Mouse (Mus musculus) heart, adult 2 months (tissue): ENCODE results near the gene Scarf2. TPM values are rescaled to one million over a fixed set of nuclear protein-coding genes. Genes with fewer than 3 reads are reported as not detected.

Source experiments
- DNase-seq, 2 experiments: peaks; one replicate each; pipeline ENCODE4 v3.0.0; 2021
- H3K27ac ChIP-seq: fragments of 200-600 bp; 2 replicates; pipeline ENCODE4 v1.8.1; 2022
- H3K27me3 ChIP-seq: fragments of 200-500 bp; 2 replicates; pipeline ENCODE4 v1.6.1; 2012; ENCODE audit warnings: mild to moderate bottlenecking, low read length, inconsistent platforms, mixed read lengths; ENCODE audit not compliant: control insufficient read depth, insufficient read depth
- H3K36me3 ChIP-seq: fragments of 200-500 bp; 2 replicates; pipeline ENCODE4 v1.6.1; 2012; ENCODE audit warnings: low read length, inconsistent platforms; ENCODE audit not compliant: control insufficient read depth, insufficient read depth
- H3K4me1 ChIP-seq: fragments of 200-500 bp; 2 replicates; pipeline ENCODE4 v1.6.1; 2011; ENCODE audit warnings: low read length; ENCODE audit not compliant: control insufficient read depth, insufficient read depth
- H3K4me3 ChIP-seq: fragments of 200-600 bp; 2 replicates; pipeline ENCODE4 v1.8.1; 2022
- H3K79me2 ChIP-seq: fragments of 200-500 bp; replicated peaks from 2 replicates; pipeline ENCODE4 v1.6.1; 2012; ENCODE audit warnings: mild to moderate bottlenecking, inconsistent platforms, low read length, moderate library complexity, mixed read lengths; ENCODE audit not compliant: control insufficient read depth, insufficient read depth
- H3K9ac ChIP-seq: fragments of 200-500 bp; 2 replicates; pipeline ENCODE4 v1.6.1; 2012; ENCODE audit warnings: low read depth, mild to moderate bottlenecking, control low read depth, inconsistent platforms, low read length, mixed read lengths
- CTCF ChIP-seq: fragments of 200-600 bp; IDR thresholded peaks from 2 replicates; pipeline ENCODE4 v1.8.1; 2022; ENCODE audit warnings: antibody characterized with exemption, mild to moderate bottlenecking, moderate library complexity
- EP300 ChIP-seq: fragments of 200-500 bp; IDR thresholded peaks from 2 replicates; pipeline ENCODE4 v1.6.1; 2011; ENCODE audit warnings: low read depth, low read length, control low read depth; ENCODE audit not compliant: insufficient read depth
- POLR2A ChIP-seq: fragments of 200-500 bp; IDR thresholded peaks from 2 replicates; pipeline ENCODE4 v1.6.1; 2011; ENCODE audit warnings: mild to moderate bottlenecking, low read depth, low read length, control low read depth; ENCODE audit not compliant: insufficient read depth
- WGBS: fragments of 180-500 bp; shearing (Covaris S2); methylation state at CpG from one replicate; pipeline ENCODE4 v1.1.7; 2018; 5-methylcytosine and 5-hydroxymethylcytosine counted together
- intact Hi-C: fragments of 180-260 bp; cut with DNase I; formaldehyde crosslinking; loops from one replicate; pipeline ENCODE4 v1.15.1; 2025
- polyA plus RNA-seq: library from polyadenylated mRNA; depleted of rRNA; stranded (reverse); fragments of >200 nt; gene quantifications from 2 replicates; pipeline ENCODE4 v1.2.3, GENCODE M21; 2012
- total RNA-seq, 2 experiments: library from RNA; stranded (reverse); gene quantifications; 2 replicates each; pipeline ENCODE4 v1.2.3; 2021

The Scarf2 gene
- total and polyA plus RNA-seq, 3 experiments: 4.1 to 13.4 (median 5.2) TPM

DNA sequence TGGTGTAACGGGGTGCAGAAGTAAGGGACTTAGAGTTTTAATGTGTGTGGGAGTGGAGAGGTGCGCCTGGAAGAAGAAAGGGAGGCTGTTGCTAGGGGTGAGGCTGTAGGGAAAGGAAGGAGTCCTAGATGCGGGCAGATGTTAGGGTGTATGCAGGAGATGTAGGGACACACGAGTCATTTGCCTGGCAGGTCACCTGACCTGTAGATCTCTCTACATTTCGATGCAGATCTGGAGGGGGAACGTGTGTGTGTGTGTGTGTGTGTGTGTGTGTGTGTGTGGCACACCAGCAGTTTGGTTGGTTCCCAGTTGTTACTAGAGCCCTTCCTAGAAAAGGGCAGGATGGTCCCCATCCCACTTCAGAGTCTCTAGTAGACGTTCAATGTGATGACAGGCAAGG is 7.9 kb downstream of the Scarf2 start:
- DNase-seq: no peak
- H3K79me2 ChIP-seq: no peaks in the 10 kb centered on the region
- peaks cover 14% of the 10 kb centered on the region for H3K27me3 ChIP-seq
- no peaks in the 10 kb centered on the region for H3K36me3 ChIP-seq
- WGBS: 61% methylated on average over 7 of the region's 7 CpGs
- no peak for TF ChIP-seq CTCF
- no peak for TF ChIP-seq EP300
- no peak for TF ChIP-seq POLR2A
- H3K9ac ChIP-seq: no peak overlapping the region
- no peak overlapping the region for H3K27ac ChIP-seq
- peaks cover 8% of the 10 kb centered on the region for H3K4me1 ChIP-seq
- H3K4me3 ChIP-seq: no peak overlapping the region
- intact Hi-C loops: no loop called here

DNA sequence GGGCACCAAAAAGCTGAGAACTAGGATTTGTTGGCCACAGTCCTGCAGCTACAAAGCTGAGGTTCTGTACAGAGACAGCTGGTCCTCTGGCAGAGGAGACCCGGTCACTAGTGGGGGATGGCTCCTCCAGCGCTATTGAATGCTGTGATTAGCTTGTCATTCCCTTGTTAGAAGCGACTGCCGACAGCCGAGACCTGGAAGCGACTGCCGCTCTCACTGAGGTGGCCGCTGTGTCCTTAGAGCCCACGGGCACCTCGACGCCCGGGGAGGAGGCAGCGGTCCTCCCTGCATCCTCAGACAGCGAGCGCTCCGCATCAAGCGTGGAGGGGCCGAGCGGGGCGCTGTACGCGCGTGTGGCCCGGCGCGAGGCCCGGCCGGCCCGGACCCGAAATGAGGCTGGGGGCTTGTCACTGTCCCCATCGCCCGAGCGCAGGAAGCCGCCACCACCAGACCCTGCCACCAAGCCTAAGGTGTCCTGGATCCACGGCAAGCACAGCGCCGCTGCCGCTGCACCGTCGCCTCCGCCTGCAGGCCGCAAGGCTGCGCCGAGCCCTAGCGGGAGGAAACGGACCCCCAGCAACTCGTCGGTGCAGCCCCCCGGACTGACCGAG is 9.6 kb downstream of the Scarf2 start:
- DNase-seq: no peak
- H3K4me3 ChIP-seq: peak overlapping the region; percentile 51
- H3K36me3 ChIP-seq: no peaks in the 10 kb centered on the region
- peak overlapping the region; percentile 38; the same call in 1 of the 2 replicates for H3K27ac ChIP-seq
- peaks cover 8% of the 10 kb centered on the region for H3K4me1 ChIP-seq
- WGBS: 28% methylated on average over 50 of the region's 50 CpGs
- intact Hi-C loops: no loop called here
- H3K79me2 ChIP-seq: no peaks in the 10 kb centered on the region
- H3K27me3 ChIP-seq: peaks cover 14% of the 10 kb centered on the region
- TF ChIP-seq POLR2A (no peak), EP300 (no peak), CTCF (no peak)
- H3K9ac ChIP-seq: peak overlapping the region; percentile 78

DNA sequence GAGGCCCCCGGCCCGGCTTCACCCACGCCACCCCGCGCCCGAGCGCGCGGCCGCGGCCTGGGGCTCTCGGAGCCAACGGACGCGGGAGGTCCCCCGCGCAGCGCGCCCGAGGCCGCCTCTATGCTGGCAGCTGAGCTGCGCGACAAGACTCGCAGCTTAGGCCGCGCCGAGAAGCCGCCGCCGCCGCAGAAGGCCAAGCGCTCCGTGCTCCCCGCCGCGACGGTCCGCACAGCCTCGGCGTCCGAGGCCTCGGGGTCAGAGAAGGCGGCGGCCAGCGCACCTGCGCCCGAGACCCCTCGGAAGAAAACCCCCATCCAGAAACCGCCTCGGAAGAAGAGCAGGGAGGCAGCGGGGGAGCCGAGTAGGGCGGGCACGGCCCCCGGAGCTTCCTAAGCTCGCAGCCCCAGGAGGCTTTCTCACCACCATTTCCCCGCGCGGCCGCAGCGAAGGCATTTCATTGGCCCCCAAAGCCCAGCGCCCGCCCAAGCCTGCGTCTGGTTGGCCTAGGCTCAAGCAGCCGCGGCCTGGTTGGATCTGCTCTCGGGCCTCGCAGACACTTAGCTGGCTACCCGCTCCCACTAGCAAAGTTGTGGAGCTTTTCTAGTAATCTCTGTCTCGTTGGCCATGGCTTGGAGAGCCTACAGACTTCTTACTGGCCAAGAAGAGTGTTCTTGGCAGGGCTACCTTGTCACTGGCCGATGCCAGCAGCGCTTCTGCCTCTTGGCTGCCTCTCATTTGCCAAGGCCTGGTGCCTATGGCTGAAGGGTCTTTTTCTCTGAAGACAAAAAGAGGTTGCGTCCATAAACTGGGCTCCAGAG is 10.3 kb downstream of the Scarf2 start:
- TF ChIP-seq POLR2A: no peak
- TF ChIP-seq EP300: no peak
- no peak for TF ChIP-seq CTCF
- no peaks in the 10 kb centered on the region for H3K79me2 ChIP-seq
- peak overlapping the region; percentile 51 for H3K4me3 ChIP-seq
- peaks cover 7% of the 10 kb centered on the region for H3K4me1 ChIP-seq
- H3K27ac ChIP-seq: peak overlapping the region; percentile 38; the same call in 1 of the 2 replicates
- H3K9ac ChIP-seq: peak overlapping the region; percentile 78
- no peaks in the 10 kb centered on the region for H3K36me3 ChIP-seq
- WGBS: 30% methylated on average over 73 of the region's 73 CpGs
- peaks cover 13% of the 10 kb centered on the region for H3K27me3 ChIP-seq
- peak; percentile 86 to 89 for DNase-seq
- intact Hi-C loops: no loop called here

DNA sequence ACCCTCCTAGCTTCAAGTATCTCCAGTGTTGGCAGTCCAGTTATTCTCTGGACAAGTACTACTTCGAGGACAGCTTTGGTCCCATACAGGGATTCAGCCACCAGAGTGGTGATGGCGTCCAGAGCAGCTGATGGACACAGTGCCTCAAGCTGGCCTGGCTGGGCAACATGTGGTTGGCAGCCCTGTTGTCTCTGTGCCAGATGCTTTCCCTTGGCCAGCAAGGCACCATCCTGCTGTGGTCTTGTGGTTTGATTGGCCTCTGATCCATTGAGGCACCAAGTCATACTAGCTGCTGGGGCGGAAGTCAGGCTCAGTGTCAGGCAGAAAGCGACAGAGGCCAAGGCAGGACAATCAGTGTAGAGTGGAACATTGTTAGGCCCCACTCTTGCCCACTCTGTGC is 12.0 kb downstream of the Scarf2 start:
- Histone ChIP-seq H3K79me2 (no peaks in the 10 kb centered on the region), H3K4me1 (peaks cover 2% of the 10 kb centered on the region; the same call in 1 of the 2 replicates), H3K27me3 (peaks cover 4% of the 10 kb centered on the region; the same call in 1 of the 2 replicates), H3K27ac (no peak overlapping the region), H3K9ac (no peak overlapping the region), H3K4me3 (no peak overlapping the region), H3K36me3 (no peaks in the 10 kb centered on the region)
- 74% methylated on average over 4 of the region's 4 CpGs for WGBS
- TF ChIP-seq POLR2A (no peak), EP300 (no peak), CTCF (no peak)
- intact Hi-C loops: no loop called here
- DNase-seq: no peak

DNA sequence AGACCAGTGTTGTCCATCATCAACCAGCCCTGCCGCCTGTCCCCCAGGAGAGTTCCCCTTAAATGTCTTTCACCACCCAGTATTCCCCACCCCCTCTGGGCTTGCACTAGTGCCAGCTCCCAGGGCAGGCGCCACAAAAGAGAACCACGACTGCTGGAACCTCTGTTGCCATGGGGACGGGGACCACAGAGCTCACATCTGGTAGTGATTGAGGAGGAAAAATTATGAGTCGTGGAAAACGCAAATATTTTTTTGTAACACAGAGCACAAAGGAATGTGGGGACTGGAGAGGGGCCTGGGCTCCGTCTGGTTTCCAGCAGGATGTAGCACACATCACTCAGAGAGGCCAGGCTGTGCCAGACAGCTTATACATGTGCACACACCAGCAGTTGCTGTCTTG is 12.6 kb downstream of the Scarf2 start:
- H3K27me3 ChIP-seq: peaks cover 4% of the 10 kb centered on the region; the same call in 1 of the 2 replicates
- H3K27ac ChIP-seq: no peak overlapping the region
- TF ChIP-seq EP300 (no peak), CTCF (no peak), POLR2A (no peak)
- H3K4me3 ChIP-seq: no peak overlapping the region
- no peaks in the 10 kb centered on the region for H3K79me2 ChIP-seq
- no peaks in the 10 kb centered on the region for H3K36me3 ChIP-seq
- 45% methylated on average over 7 of the region's 7 CpGs for WGBS
- intact Hi-C loops: loop anchor here (5.0 kb wide), 3 partner anchors 47 to 252 kb away; no protein-coding TSS in a partner anchor
- DNase-seq: peak; percentile 43 to 56
- H3K9ac ChIP-seq: no peak overlapping the region
- H3K4me1 ChIP-seq: peaks cover 2% of the 10 kb centered on the region; the same call in 1 of the 2 replicates

DNA sequence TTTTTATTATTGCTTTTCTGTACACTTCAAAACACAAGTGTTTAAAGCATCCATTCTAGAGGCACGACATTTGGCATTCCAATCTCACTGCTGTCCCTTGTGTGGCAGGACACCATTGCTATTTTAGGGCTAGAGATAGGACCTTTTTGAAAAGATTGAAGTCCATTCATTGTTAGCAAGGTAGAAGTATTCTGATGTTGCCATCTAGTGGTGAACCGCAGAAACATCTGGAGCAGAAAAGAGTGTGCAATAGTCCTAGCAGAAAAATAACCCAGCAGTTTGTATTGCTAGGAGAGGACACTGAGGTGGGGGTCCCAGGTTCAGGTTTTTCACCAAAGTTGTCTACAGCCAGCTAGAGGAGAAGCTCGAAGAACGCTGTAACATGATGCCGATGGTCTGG is 15.0 kb downstream of the Scarf2 start:
- Histone ChIP-seq H3K36me3 (no peaks in the 10 kb centered on the region), H3K79me2 (no peaks in the 10 kb centered on the region), H3K27ac (no peak overlapping the region), H3K27me3 (no peaks in the 10 kb centered on the region), H3K9ac (no peak overlapping the region), H3K4me3 (no peak overlapping the region), H3K4me1 (peaks cover 4% of the 10 kb centered on the region; the same call in 1 of the 2 replicates)
- WGBS: 5% methylated on average over 5 of the region's 5 CpGs
- DNase-seq: peak in 1 of 2 experiments; percentile 44
- TF ChIP-seq EP300: no peak
- TF ChIP-seq POLR2A: no peak
- TF ChIP-seq CTCF: peak; percentile 94; the same call in 1 of the 2 replicates
- intact Hi-C loops: loop anchor here (1.0 to 5.0 kb wide), 5 partner anchors 27 to 255 kb away; no protein-coding TSS in a partner anchor
